Mouse (Mus musculus) heart, embryonic 11.5 days (tissue): ENCODE results near the gene Gipc1. TPM values are rescaled to one million over a fixed set of nuclear protein-coding genes. Genes with fewer than 3 reads are reported as not detected.

Experiments used
- ATAC-seq: fragments of 200-750 bp; cut with Nextera tagmentation; replicated peaks from 2 replicates; pipeline ENCODE4 v1.8.0; 2017; ENCODE audit warnings: moderate library complexity; ENCODE audit not compliant: insufficient number of reproducible peaks, low FRiP score, low TSS enrichment
- H3K27ac ChIP-seq: fragments of 300-500 bp; sonication (generic); 2 replicates; pipeline ENCODE4 v1.5.1; 2014; ENCODE audit warnings: mild to moderate bottlenecking, low read depth, low read length
- H3K27me3 ChIP-seq: fragments of 300-500 bp; sonication (generic); 2 replicates; pipeline ENCODE4 v1.6.1; 2014; ENCODE audit warnings: mild to moderate bottlenecking, low read length, mixed read lengths; ENCODE audit not compliant: control insufficient read depth, insufficient read depth
- H3K36me3 ChIP-seq: fragments of 300-500 bp; sonication (generic); 2 replicates; pipeline ENCODE4 v1.6.1; 2014; ENCODE audit warnings: mild to moderate bottlenecking, low read length, moderate library complexity, mixed read lengths; ENCODE audit not compliant: control insufficient read depth, insufficient read depth
- H3K4me1 ChIP-seq: fragments of 300-500 bp; sonication (generic); 2 replicates; pipeline ENCODE4 v1.6.1; 2014; ENCODE audit warnings: low read length; ENCODE audit not compliant: control insufficient read depth, insufficient read depth
- H3K4me2 ChIP-seq: fragments of 300-500 bp; sonication (generic); 2 replicates; pipeline ENCODE4 v1.6.1; 2014; ENCODE audit warnings: mild to moderate bottlenecking, moderate library complexity
- H3K4me3 ChIP-seq: fragments of 300-500 bp; sonication (generic); 2 replicates; pipeline ENCODE4 v1.5.1; 2014; ENCODE audit warnings: low read depth, low read length
- H3K9ac ChIP-seq: fragments of 300-500 bp; sonication (generic); 2 replicates; pipeline ENCODE4 v1.6.1; 2014; ENCODE audit warnings: mild to moderate bottlenecking, low read depth, low read length, moderate library complexity
- H3K9me3 ChIP-seq: fragments of 300-500 bp; sonication (generic); replicated peaks from 2 replicates; pipeline ENCODE4 v1.6.1; 2016; ENCODE audit warnings: low read length; ENCODE audit not compliant: control insufficient read depth
- WGBS: fragments of 180-500 bp; shearing (Covaris S2); extraction: QIAGEN DNeasy Blood & Tissue Kit; methylation state at CpG from one replicate; pipeline ENCODE4 v1.1.7; 2014; ENCODE audit not compliant: insufficient replicate concordance; 5-methylcytosine and 5-hydroxymethylcytosine counted together
- polyA plus RNA-seq: library from polyadenylated mRNA; unstranded; fragments of >200 nt; fragmentation: Nextera tagmentation; extraction: Ambion mirVana; gene quantifications from 2 replicates; pipeline ENCODE4 v1.2.1, GENCODE M21; 2014

Gene Gipc1
- polyA plus RNA-seq, 1 experiment from 2014 or later, result 171 TPM

DNA sequence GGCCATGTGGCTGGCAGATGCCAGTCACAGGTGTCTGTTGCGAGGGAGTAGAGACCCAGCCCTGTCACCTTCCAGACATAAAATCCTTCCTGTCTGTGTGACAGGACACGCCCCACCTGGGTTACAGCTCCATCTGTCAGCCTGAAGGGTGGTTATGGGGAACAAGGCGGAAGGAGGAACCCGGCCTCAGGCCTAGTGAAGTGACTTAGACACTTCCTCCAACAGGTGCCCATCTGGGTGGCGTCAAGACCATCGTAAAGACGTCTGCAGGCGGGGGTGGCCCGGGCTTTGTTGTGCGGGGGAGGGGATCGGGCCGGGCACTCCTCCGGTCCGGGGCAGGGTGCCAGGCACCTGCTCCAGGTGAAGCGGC is 45.8 kb downstream of the Gipc1 start:
- Histone ChIP-seq H3K4me2 (peak overlapping the region; percentile 99), H3K9me3 (0 out of 2 replicates have a peak, but pooled peaks cover 4% of the 10 kb centered on the region), H3K4me1 (peaks cover 30% of the 10 kb centered on the region), H3K36me3 (no peaks in the 10 kb centered on the region), H3K9ac (peak overlapping the region; percentile 95), H3K27ac (peak overlapping the region; percentile 76; the same call in 1 of the 2 replicates), H3K4me3 (peak overlapping the region; percentile 80), H3K27me3 (no peaks in the 10 kb centered on the region)
- ATAC-seq, result no peak
- WGBS, result 6% methylated on average over 15 of the region's 15 CpGs

DNA sequence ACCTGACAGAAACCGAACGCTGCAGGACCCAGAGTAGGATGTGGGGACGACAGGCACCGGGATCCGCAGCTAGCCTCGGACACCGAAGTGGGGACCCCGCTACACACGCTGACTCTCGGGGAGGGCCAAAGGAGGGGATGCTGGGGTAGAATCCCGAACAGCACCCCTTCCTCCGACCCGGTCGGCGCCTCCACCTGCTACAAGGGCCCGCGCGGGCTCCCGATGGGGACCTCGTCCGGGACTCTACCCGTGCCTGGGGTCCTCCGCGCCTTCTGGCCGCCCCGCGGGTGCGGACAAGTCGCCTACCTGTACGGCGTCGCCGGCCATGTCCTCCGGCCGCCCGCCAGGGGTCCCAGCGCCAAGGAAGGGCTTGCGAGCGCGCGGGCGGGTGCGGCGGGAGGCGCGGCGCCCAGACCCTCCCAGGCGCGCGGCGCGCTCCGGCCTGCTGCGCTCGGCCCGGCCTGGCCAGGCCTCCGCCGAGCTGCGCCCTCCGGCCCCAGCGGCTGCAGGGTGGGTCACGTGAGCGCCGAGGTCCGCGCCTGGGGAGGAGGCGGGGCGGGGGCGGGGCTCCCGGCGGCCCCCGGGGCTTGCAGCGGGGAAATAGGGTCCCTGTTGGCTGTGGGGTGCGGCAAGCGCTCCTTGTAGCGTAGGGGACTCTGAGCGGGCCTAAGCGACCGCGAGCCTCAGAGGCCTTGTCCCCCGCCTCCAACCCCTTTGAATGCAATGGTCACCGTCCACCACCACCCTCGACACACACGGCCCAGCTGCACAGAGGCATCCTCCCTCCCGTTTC is 46.4 kb downstream of the Gipc1 start, which contains the start of gene Pkn1:
TSS of gene Pkn1 (minus strand) at position 519 of the 793 bp plus-strand sequence.
- no peaks in the 10 kb centered on the region for H3K36me3 ChIP-seq
- peak within 1 kb of the TSS; percentile 95 for H3K9ac ChIP-seq
- peak; percentile 91 for ATAC-seq
- H3K27me3 ChIP-seq, result no peaks in the 10 kb centered on the region
- peak within 1 kb of the TSS; percentile 99 for H3K4me2 ChIP-seq
- H3K4me1 ChIP-seq, result peaks cover 29% of the 10 kb centered on the region
- under 1% methylated on average over 64 of the region's 85 CpGs for WGBS
- peak within 1 kb of the TSS; percentile 76 for H3K27ac ChIP-seq
- H3K4me3 ChIP-seq, result peak within 1 kb of the TSS; percentile 80
- H3K9me3 ChIP-seq, result 0 out of 2 replicates have a peak, but pooled peaks cover 4% of the 10 kb centered on the region

- WGBS, result 40% methylated on average over 9 of the region's 9 CpGs
Observed at GRCm38 (mm10) chr8:83699566-83699965, 47.1 kb downstream of the Gipc1 start.

GRCm38 (mm10) chr8:83700423-83701085 is 48.1 kb downstream of the Gipc1 start:
- Histone ChIP-seq H3K9me3 (0 out of 2 replicates have a peak, but pooled peaks cover 4% of the 10 kb centered on the region), H3K9ac (no peak overlapping the region), H3K36me3 (no peaks in the 10 kb centered on the region), H3K27me3 (no peaks in the 10 kb centered on the region), H3K4me3 (no peak overlapping the region), H3K4me2 (no peak overlapping the region), H3K4me1 (peaks cover 23% of the 10 kb centered on the region), H3K27ac (0 out of 2 replicates have a peak overlapping the region, but pooled peaks have one; percentile 60)
- 65% methylated on average over 9 of the region's 9 CpGs for WGBS
- ATAC-seq, result no peak

More at GRCm38 (mm10) chr8:83699566-83699965, 47.1 kb downstream of the Gipc1 start:
- H3K4me3 ChIP-seq, result peak overlapping the region; percentile 80
- no peak for ATAC-seq
- no peaks in the 10 kb centered on the region for H3K27me3 ChIP-seq
- H3K4me2 ChIP-seq, result peak overlapping the region; percentile 99
- 0 out of 2 replicates have a peak, but pooled peaks cover 4% of the 10 kb centered on the region for H3K9me3 ChIP-seq
- H3K9ac ChIP-seq, result peak overlapping the region; percentile 95
- no peaks in the 10 kb centered on the region for H3K36me3 ChIP-seq
- H3K4me1 ChIP-seq, result peaks cover 23% of the 10 kb centered on the region
- H3K27ac ChIP-seq, result peak overlapping the region; percentile 76

- H3K9me3 ChIP-seq, result 0 out of 2 replicates have a peak, but pooled peaks cover 4% of the 10 kb centered on the region
- no peaks in the 10 kb centered on the region for H3K27me3 ChIP-seq
- H3K4me3 ChIP-seq, result no peak overlapping the region
- 71% methylated on average over 4 of the region's 4 CpGs for WGBS
- no peaks in the 10 kb centered on the region for H3K36me3 ChIP-seq
- no peak for ATAC-seq
- no peak overlapping the region for H3K27ac ChIP-seq
- H3K4me2 ChIP-seq, result no peak overlapping the region
- H3K4me1 ChIP-seq, result peaks cover 9% of the 10 kb centered on the region; the same call in 1 of the 2 replicates
- H3K9ac ChIP-seq, result no peak overlapping the region
Observed at GRCm38 (mm10) chr8:83703426-83703825, 50.9 kb downstream of the Gipc1 start.

- Histone ChIP-seq H3K27ac (no peak overlapping the region), H3K36me3 (no peaks in the 10 kb centered on the region), H3K27me3 (no peaks in the 10 kb centered on the region), H3K9me3 (0 out of 2 replicates have a peak, but pooled peaks cover 2% of the 10 kb centered on the region), H3K9ac (no peak overlapping the region), H3K4me2 (no peak overlapping the region), H3K4me3 (no peak overlapping the region), H3K4me1 (no peaks in the 10 kb centered on the region)
- WGBS, result 69% methylated on average over 5 of the region's 5 CpGs
- ATAC-seq, result no peak
Observed at GRCm38 (mm10) chr8:83706411-83706810, 53.9 kb downstream of the Gipc1 start.

GRCm38 (mm10) chr8:83707554-83707953 is 55.1 kb downstream of the Gipc1 start:
- Histone ChIP-seq H3K4me1 (no peaks in the 10 kb centered on the region), H3K36me3 (no peaks in the 10 kb centered on the region), H3K27me3 (no peaks in the 10 kb centered on the region), H3K27ac (no peak overlapping the region), H3K9ac (no peak overlapping the region), H3K4me2 (no peak overlapping the region), H3K4me3 (no peak overlapping the region), H3K9me3 (no peaks in the 10 kb centered on the region)
- ATAC-seq, result no peak
- WGBS, result 67% methylated on average over 8 of the region's 8 CpGs
